Mouse (Mus musculus) heart, embryonic 12.5 days (tissue): ENCODE data around the gene 6430548M08Rik. TPM values are rescaled to one million over a fixed set of nuclear protein-coding genes. Genes with fewer than 3 reads are reported as not detected.

Source experiments
- ATAC-seq: fragments of 200-750 bp; cut with Nextera tagmentation; 2 replicates; pipeline ENCODE4 v1.8.0; 2017; ENCODE audit warnings: moderate TSS enrichment, moderate library complexity; ENCODE audit not compliant: insufficient number of reproducible peaks, low FRiP score
- H3K27ac ChIP-seq: fragments of 300-500 bp; sonication (generic); 2 replicates; pipeline ENCODE4 v1.5.1; 2016; ENCODE audit warnings: mild to moderate bottlenecking, moderate library complexity; ENCODE audit not compliant: poor library complexity, severe bottlenecking
- H3K27me3 ChIP-seq: fragments of 300-500 bp; sonication (generic); replicated peaks from 2 replicates; pipeline ENCODE4 v1.6.1; 2016; ENCODE audit warnings: mild to moderate bottlenecking, moderate library complexity
- H3K36me3 ChIP-seq: fragments of 300-500 bp; sonication (generic); 2 replicates; pipeline ENCODE4 v1.6.1; 2016; ENCODE audit warnings: mild to moderate bottlenecking, moderate library complexity
- H3K4me1 ChIP-seq: fragments of 300-500 bp; sonication (generic); replicated peaks from 2 replicates; pipeline ENCODE4 v1.6.1; 2016; ENCODE audit warnings: mild to moderate bottlenecking
- H3K4me2 ChIP-seq: fragments of 300-500 bp; sonication (generic); 2 replicates; pipeline ENCODE4 v1.6.1; 2016; ENCODE audit warnings: mild to moderate bottlenecking, moderate library complexity
- H3K4me3 ChIP-seq: fragments of 300-500 bp; sonication (generic); 2 replicates; pipeline ENCODE4 v1.5.1; 2016; ENCODE audit warnings: mild to moderate bottlenecking
- H3K9ac ChIP-seq: fragments of 300-500 bp; sonication (generic); 2 replicates; pipeline ENCODE4 v1.6.1; 2016; ENCODE audit warnings: mild to moderate bottlenecking, moderate library complexity
- H3K9me3 ChIP-seq: fragments of 300-500 bp; sonication (generic); replicated peaks from 2 replicates; pipeline ENCODE4 v1.6.1; 2016; ENCODE audit warnings: mild to moderate bottlenecking, moderate library complexity
- WGBS: fragments of 180-500 bp; shearing (Covaris S2); methylation state at CpG from one replicate; pipeline ENCODE4 v1.1.7; 2016; 5-methylcytosine and 5-hydroxymethylcytosine counted together
- polyA plus RNA-seq: library from polyadenylated mRNA; unstranded; fragments of >200 nt; fragmentation: Nextera tagmentation; extraction: Ambion mirVana; gene quantifications from 2 replicates; pipeline ENCODE4 v1.2.1, GENCODE M21; 2016

Gene 6430548M08Rik
- polyA plus RNA-seq, 1 experiment from 2014 or later = 13.8 TPM

GRCm38 (mm10) chr8:120083261-120083660 is 30.7 kb upstream of the 6430548M08Rik start:
- Histone ChIP-seq H3K27me3 (no peaks in the 10 kb centered on the region), H3K4me2 (no peak overlapping the region), H3K9me3 (no peaks in the 10 kb centered on the region), H3K4me1 (no peaks in the 10 kb centered on the region), H3K36me3 (peaks cover 75% of the 10 kb centered on the region), H3K9ac (no peak overlapping the region), H3K27ac (no peak overlapping the region), H3K4me3 (no peak overlapping the region)
- 94% methylated on average over 8 of the region's 8 CpGs for WGBS
- ATAC-seq = no peak

- Histone ChIP-seq H3K4me1 (no peaks in the 10 kb centered on the region), H3K27ac (no peak overlapping the region), H3K4me2 (no peak overlapping the region), H3K9me3 (no peaks in the 10 kb centered on the region), H3K9ac (no peak overlapping the region), H3K4me3 (no peak overlapping the region), H3K36me3 (peaks cover 82% of the 10 kb centered on the region), H3K27me3 (no peaks in the 10 kb centered on the region)
- ATAC-seq = no peak
- whole genome bisulfite sequencing = 85% methylated on average over 8 of the region's 8 CpGs
Measured at GRCm38 (mm10) chr8:120084783-120085182, 29.2 kb upstream of the 6430548M08Rik start.

- Histone ChIP-seq H3K36me3 (peaks cover 85% of the 10 kb centered on the region), H3K4me2 (no peak overlapping the region), H3K4me3 (no peak overlapping the region), H3K9ac (no peak overlapping the region), H3K4me1 (no peaks in the 10 kb centered on the region), H3K27me3 (no peaks in the 10 kb centered on the region), H3K9me3 (no peaks in the 10 kb centered on the region), H3K27ac (no peak overlapping the region)
- no peak for ATAC-seq
- WGBS = 81% methylated on average over 7 of the region's 7 CpGs
Measured at GRCm38 (mm10) chr8:120089511-120089910, 24.4 kb upstream of the 6430548M08Rik start.

- Histone ChIP-seq H3K9me3 (no peaks in the 10 kb centered on the region), H3K4me3 (no peak overlapping the region), H3K27ac (no peak overlapping the region), H3K4me2 (no peak overlapping the region), H3K4me1 (no peaks in the 10 kb centered on the region), H3K27me3 (no peaks in the 10 kb centered on the region), H3K9ac (no peak overlapping the region), H3K36me3 (peaks cover 70% of the 10 kb centered on the region)
- no peak for ATAC-seq
- WGBS = 86% methylated on average over 3 of the region's 3 CpGs
Measured at GRCm38 (mm10) chr8:120091032-120091431, 22.9 kb upstream of the 6430548M08Rik start.

- no peaks in the 10 kb centered on the region for H3K9me3 ChIP-seq
- H3K27me3 ChIP-seq = no peaks in the 10 kb centered on the region
- H3K4me3 ChIP-seq = no peak overlapping the region
- H3K9ac ChIP-seq = no peak overlapping the region
- peaks cover 49% of the 10 kb centered on the region for H3K36me3 ChIP-seq
- H3K27ac ChIP-seq = no peak overlapping the region
- H3K4me1 ChIP-seq = 0 out of 2 replicates have a peak, but pooled peaks cover 4% of the 10 kb centered on the region
- ATAC-seq = no peak
- H3K4me2 ChIP-seq = no peak overlapping the region
- 86% methylated on average over 3 of the region's 3 CpGs for WGBS
Measured at GRCm38 (mm10) chr8:120093103-120093502, 20.8 kb upstream of the 6430548M08Rik start.

- no peak overlapping the region for H3K27ac ChIP-seq
- H3K9me3 ChIP-seq = no peaks in the 10 kb centered on the region
- no peak for ATAC-seq
- H3K36me3 ChIP-seq = peaks cover 42% of the 10 kb centered on the region
- no peak overlapping the region for H3K4me3 ChIP-seq
- no peak overlapping the region for H3K4me2 ChIP-seq
- H3K4me1 ChIP-seq = peaks cover 9% of the 10 kb centered on the region
- H3K9ac ChIP-seq = no peak overlapping the region
- no peaks in the 10 kb centered on the region for H3K27me3 ChIP-seq
- WGBS = 83% methylated on average over 10 of the region's 10 CpGs
Measured at GRCm38 (mm10) chr8:120094801-120095200, 19.2 kb upstream of the 6430548M08Rik start.

GRCm38 (mm10) chr8:120096486-120096885 is 17.5 kb upstream of the 6430548M08Rik start:
- no peak overlapping the region for H3K4me2 ChIP-seq
- WGBS = 78% methylated on average over 2 of the region's 2 CpGs
- H3K4me1 ChIP-seq = peaks cover 16% of the 10 kb centered on the region
- ATAC-seq = no peak
- H3K9ac ChIP-seq = no peak overlapping the region
- H3K9me3 ChIP-seq = no peaks in the 10 kb centered on the region
- no peaks in the 10 kb centered on the region for H3K27me3 ChIP-seq
- H3K36me3 ChIP-seq = peaks cover 26% of the 10 kb centered on the region
- no peak overlapping the region for H3K27ac ChIP-seq
- H3K4me3 ChIP-seq = no peak overlapping the region

GRCm38 (mm10) chr8:120100388-120101067 is 13.4 kb upstream of the 6430548M08Rik start:
- peak overlapping the region; percentile 95 for H3K4me2 ChIP-seq
- 4% methylated on average over 25 of the region's 25 CpGs for WGBS
- no peaks in the 10 kb centered on the region for H3K36me3 ChIP-seq
- peaks cover 38% of the 10 kb centered on the region for H3K4me1 ChIP-seq
- no peaks in the 10 kb centered on the region for H3K27me3 ChIP-seq
- peak overlapping the region; percentile 89 for H3K4me3 ChIP-seq
- H3K9me3 ChIP-seq = no peaks in the 10 kb centered on the region
- H3K9ac ChIP-seq = peak overlapping the region; percentile 90
- ATAC-seq = no peak
- H3K27ac ChIP-seq = peak overlapping the region; percentile 82

- Histone ChIP-seq H3K27ac (peak within 1 kb of the TSS; percentile 82), H3K9me3 (no peaks in the 10 kb centered on the region), H3K27me3 (no peaks in the 10 kb centered on the region), H3K36me3 (no peaks in the 10 kb centered on the region), H3K4me3 (peak within 1 kb of the TSS; percentile 89), H3K4me1 (peaks cover 46% of the 10 kb centered on the region), H3K4me2 (peak within 1 kb of the TSS; percentile 95), H3K9ac (peak within 1 kb of the TSS; percentile 90)
- peak; percentile 77 for ATAC-seq
- 1% methylated on average over 88 of the region's 88 CpGs for WGBS
Measured at GRCm38 (mm10) chr8:120101068-120101972, 12.6 kb upstream of the 6430548M08Rik start, which contains the start of gene Zdhhc7. Zdhhc7 (minus strand) TSS chr8:120101482.

GRCm38 (mm10) chr8:120103916-120104315 is 10.0 kb upstream of the 6430548M08Rik start:
- Histone ChIP-seq H3K27me3 (no peaks in the 10 kb centered on the region), H3K4me1 (peaks cover 47% of the 10 kb centered on the region), H3K4me3 (no peak overlapping the region), H3K36me3 (no peaks in the 10 kb centered on the region), H3K9ac (no peak overlapping the region), H3K9me3 (no peaks in the 10 kb centered on the region), H3K4me2 (no peak overlapping the region), H3K27ac (0 out of 2 replicates have a peak overlapping the region, but pooled peaks have one; percentile 12)
- no peak for ATAC-seq
- WGBS = 87% methylated on average over 9 of the region's 9 CpGs

- H3K36me3 ChIP-seq = no peaks in the 10 kb centered on the region
- WGBS = 53% methylated on average over 9 of the region's 9 CpGs
- peak; percentile 37; the same call in 1 of the 2 replicates for ATAC-seq
Measured at GRCm38 (mm10) chr8:120104721-120105272, 9.2 kb upstream of the 6430548M08Rik start.

More at GRCm38 (mm10) chr8:120104721-120105272, 9.2 kb upstream of the 6430548M08Rik start:
- peaks cover 43% of the 10 kb centered on the region for H3K4me1 ChIP-seq
- no peak overlapping the region for H3K9ac ChIP-seq
- H3K4me2 ChIP-seq = no peak overlapping the region
- no peak overlapping the region for H3K4me3 ChIP-seq
- 0 out of 2 replicates have a peak overlapping the region, but pooled peaks have one; percentile 24 for H3K27ac ChIP-seq
- H3K27me3 ChIP-seq = no peaks in the 10 kb centered on the region
- no peaks in the 10 kb centered on the region for H3K9me3 ChIP-seq
